Mouse (Mus musculus): Measurements from ENCODE around the gene Kcnj8.
A peak's percentile ranks its signal among the peaks of the same experiment; 100 is the strongest.
"Not testable (repeated sequence)": the region's sequence is repeated elsewhere in the genome, so short reads cannot be mapped to it uniquely, and the experiment has no call there.

Kcnj8 gene

GRCm38 (mm10) chr6:142551482-142551881 lies 19.9 kb downstream of the Kcnj8 start:
- no peak for ATAC-seq (ENCODE audit: insufficient number of reproducible peaks, low FRiP score, low TSS enrichment)

- ATAC-seq (ENCODE audit: insufficient number of reproducible peaks, low FRiP score, low TSS enrichment), result no peak
Observed at GRCm38 (mm10) chr6:142550871-142551270, 20.5 kb downstream of the Kcnj8 start.

DNA sequence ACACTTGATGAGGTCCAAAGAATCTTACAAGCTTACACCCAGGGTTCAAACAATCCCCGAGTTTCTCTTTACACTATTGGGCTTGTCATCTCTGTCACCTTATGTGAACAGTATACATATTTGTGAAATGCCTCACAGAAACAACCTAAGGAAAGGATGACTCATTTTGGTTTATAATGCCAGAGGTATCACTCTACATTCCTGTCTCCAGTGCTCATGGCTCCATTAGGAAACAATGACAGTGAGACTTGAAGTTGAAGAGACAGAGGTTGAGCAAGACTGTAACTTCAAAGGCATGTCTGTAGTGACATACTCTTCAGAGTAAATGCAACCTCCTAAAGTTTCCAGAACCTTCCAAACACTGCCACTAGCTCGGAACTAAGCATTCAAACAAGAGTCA lies 23.0 kb downstream of the Kcnj8 start:
- no peak for ATAC-seq (ENCODE audit: insufficient number of reproducible peaks, low FRiP score, low TSS enrichment)

DNA sequence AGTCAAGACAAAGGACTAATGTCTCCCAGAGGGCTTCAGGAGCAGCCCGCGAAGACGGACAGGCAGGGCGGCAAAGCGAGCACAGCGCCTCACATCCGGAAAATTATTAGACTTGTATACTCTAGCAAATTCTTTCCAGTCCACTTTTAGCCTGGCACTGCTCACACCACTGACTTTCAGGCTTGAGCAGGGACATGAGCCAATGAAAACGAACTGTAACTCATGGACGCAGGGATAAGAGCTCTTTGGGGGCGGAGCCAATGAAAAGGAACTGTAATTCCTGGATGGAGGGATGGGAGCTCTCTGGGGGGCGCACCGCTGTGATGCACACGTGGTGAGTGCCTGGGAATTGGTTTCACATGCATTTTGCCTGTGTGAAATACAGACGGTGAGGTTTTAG lies 26.3 kb downstream of the Kcnj8 start:
- ATAC-seq (ENCODE audit: insufficient number of reproducible peaks, low FRiP score, low TSS enrichment), result no peak

- no peak for ATAC-seq (ENCODE audit: insufficient number of reproducible peaks, low FRiP score, low TSS enrichment)
Observed at GRCm38 (mm10) chr6:142543648-142544047, 27.8 kb downstream of the Kcnj8 start.

GRCm38 (mm10) chr6:142542800-142543175 lies 28.6 kb downstream of the Kcnj8 start:
- no peak for ATAC-seq (ENCODE audit: insufficient number of reproducible peaks, low FRiP score, low TSS enrichment)

DNA sequence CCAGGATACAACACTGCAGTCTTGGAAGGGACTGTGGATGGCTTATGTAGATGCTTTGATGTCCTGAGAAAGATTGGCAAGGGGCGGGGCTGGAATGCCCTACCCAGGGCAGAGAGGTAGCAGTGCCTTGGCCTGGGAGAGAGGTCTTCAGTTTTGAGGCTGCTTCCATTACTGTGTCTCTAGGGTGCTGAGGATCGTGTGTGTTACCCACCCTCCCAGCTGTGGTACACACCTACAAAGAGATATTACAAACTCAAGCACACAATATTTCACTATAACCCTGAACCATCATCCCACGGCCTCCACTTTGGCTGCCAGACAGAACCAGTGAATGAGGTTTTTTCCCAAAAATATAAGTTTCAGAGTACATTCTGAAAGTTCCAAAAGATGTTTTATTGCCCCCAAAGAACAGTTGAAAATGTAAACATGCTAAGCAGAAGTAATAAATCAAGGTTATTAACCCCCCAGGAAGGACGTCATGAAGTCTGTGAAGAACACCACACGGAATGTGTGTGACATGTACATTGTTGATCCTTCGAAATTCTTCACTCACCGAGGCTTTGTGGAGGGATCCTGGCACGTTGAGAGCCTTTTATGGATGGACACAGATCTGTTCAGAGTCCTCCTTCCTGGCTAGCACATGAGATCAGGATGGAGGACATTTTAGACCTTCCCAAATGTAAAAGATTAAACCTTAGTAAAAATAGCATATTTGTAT lies 29.2 kb downstream of the Kcnj8 start:
- ATAC-seq (ENCODE audit: insufficient number of reproducible peaks, low FRiP score, low TSS enrichment), result no peak

GRCm38 (mm10) chr6:142540561-142541160 lies 30.8 kb downstream of the Kcnj8 start:
- ATAC-seq (ENCODE audit: insufficient number of reproducible peaks, low FRiP score, low TSS enrichment), result no peak

DNA sequence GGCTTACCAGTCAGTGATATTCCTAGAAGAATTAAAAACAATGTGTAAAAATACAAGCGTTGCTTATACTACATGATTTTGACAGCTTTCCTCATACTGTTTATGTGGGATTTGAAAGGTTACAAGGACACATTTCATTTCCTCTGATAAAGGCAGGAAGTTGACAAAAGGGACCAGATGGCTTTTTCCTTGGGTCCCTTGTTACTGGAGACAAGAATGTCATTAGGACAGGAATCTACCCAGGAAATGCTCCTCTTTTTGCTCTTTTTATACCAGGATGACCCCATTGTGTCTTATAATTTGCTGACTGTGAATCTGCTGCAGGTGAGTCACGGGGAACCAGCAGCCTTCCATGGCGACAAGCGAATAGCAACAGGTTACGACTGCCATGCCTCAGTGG lies 31.3 kb downstream of the Kcnj8 start:
- no peak for ATAC-seq (ENCODE audit: insufficient number of reproducible peaks, low FRiP score, low TSS enrichment)

GRCm38 (mm10) chr6:142538503-142538902 lies 32.9 kb downstream of the Kcnj8 start:
- ATAC-seq (ENCODE audit: insufficient number of reproducible peaks, low FRiP score, low TSS enrichment), result no peak

- ATAC-seq (ENCODE audit: insufficient number of reproducible peaks, low FRiP score, low TSS enrichment), result no peak
Observed at GRCm38 (mm10) chr6:142533412-142533811, 38.0 kb downstream of the Kcnj8 start.

GRCm38 (mm10) chr6:142532686-142533085 lies 38.7 kb downstream of the Kcnj8 start:
- ATAC-seq (ENCODE audit: insufficient number of reproducible peaks, low FRiP score, low TSS enrichment), result no peak

GRCm38 (mm10) chr6:142532141-142532540 lies 39.3 kb downstream of the Kcnj8 start:
- no peak for ATAC-seq (ENCODE audit: insufficient number of reproducible peaks, low FRiP score, low TSS enrichment)

DNA sequence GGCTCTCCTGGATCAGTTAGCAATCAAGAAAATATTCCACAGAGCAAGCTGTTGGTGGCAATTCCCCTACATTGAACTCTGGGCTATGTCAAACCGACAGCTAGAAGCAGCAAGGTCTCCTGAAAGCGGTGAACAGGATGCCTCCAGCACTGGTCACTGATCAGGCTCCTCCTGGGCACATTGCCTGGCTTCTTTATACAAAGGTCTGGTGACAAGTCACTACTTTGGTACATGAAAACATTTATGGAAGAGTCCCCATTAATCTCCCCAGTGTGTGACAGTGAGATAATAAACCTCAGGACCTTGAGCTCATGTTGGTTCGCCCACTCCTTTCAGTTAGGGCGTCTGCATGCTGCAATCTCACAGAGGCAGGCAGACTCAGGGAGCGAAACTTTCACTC lies 41.0 kb downstream of the Kcnj8 start:
- no peak for ATAC-seq (ENCODE audit: insufficient number of reproducible peaks, low FRiP score, low TSS enrichment)

- ATAC-seq (ENCODE audit: insufficient number of reproducible peaks, low FRiP score, low TSS enrichment), result no peak
Observed at GRCm38 (mm10) chr6:142529680-142530079, 41.7 kb downstream of the Kcnj8 start.

DNA sequence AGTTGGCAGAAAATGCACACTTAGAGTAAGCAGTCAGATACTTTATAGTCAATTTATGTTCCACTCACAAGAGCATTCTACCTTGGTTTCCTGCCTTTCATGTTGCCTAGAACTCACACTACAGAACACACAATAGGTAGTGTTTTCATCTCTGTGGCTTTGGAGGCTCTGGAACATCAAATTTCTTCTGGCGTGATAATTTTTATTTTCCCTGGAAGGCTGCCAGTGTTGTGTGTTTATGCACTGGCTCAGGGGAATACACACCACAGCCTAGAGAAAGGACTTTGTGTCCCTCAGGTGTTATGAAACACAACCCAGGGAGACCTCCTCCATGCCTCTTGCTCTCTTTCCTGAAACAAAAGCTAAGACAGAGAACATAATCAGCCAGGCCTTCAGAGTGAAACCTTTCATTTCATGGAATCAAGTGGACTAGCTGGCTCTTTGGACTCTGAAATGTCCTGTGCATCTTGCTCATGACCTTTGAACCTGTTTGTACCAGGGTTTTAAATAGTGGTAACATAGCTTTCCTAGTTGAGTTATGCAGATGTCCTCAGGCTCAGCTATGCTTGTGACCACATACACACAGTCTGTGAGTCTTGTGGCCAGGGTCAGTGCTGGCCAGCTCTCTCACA lies 43.4 kb downstream of the Kcnj8 start:
- ATAC-seq (ENCODE audit: insufficient number of reproducible peaks, low FRiP score, low TSS enrichment), result no peak

- peak; percentile 61 for ATAC-seq (ENCODE audit: insufficient number of reproducible peaks, low FRiP score, low TSS enrichment)
Observed at GRCm38 (mm10) chr6:142524635-142525308, 46.6 kb downstream of the Kcnj8 start.

- ATAC-seq (ENCODE audit: insufficient number of reproducible peaks, low FRiP score, low TSS enrichment), result no peak
Observed at GRCm38 (mm10) chr6:142521591-142522110, 49.8 kb downstream of the Kcnj8 start.

DNA sequence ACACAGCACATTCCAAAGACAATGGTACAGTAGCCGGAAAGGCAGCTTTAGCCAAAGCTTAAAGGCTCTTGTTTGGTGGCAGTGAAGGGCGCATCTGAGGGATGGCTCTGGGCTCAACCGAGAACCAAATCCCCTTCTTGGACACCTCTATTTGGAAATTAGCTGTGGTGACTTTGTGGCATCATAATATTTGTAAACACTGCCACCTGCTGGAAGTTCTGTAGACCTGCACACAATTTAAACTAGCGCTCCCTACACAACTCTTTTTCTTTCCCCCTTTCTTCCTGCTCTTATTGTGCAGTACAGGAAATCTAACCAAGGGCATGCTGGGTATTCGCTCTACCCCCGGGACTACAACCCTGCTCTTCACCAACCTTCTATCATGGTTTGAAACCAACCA lies 52.3 kb downstream of the Kcnj8 start:
- peak; percentile 22 for ATAC-seq (ENCODE audit: insufficient number of reproducible peaks, low FRiP score, low TSS enrichment)

GRCm38 (mm10) chr6:142515379-142515778 lies 56.0 kb downstream of the Kcnj8 start:
- not testable (repeated sequence) for ATAC-seq (ENCODE audit: insufficient number of reproducible peaks, low FRiP score, low TSS enrichment)

DNA sequence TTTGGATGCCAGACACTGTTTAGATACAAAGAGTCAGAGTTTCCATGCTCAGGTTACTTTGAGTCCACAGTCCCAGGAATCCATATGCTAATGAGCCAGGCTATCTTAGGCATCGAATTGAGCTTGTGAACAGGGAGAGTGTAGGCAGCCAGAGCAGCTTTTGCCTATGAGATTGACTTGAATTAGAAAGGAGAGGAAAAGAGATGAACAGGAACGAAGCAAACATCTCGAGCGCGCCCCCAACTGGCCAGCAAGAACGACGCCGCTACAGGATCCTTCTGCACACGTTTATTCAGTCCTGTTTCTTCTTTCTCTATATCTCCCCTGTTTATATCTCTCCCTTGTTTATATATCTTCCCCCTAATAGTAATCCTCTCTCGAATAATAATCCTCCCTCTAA lies 56.5 kb downstream of the Kcnj8 start:
- ATAC-seq (ENCODE audit: insufficient number of reproducible peaks, low FRiP score, low TSS enrichment), result no peak
